Mouse (Mus musculus): ENCODE measurements at regions not wholly inside any gene's neighbourhood (a gene's known extent, or its start where the extent isn't known, plus 50 kb on each side); places are given as distances from the start of the nearest gene placed in this dataset.

DNA sequence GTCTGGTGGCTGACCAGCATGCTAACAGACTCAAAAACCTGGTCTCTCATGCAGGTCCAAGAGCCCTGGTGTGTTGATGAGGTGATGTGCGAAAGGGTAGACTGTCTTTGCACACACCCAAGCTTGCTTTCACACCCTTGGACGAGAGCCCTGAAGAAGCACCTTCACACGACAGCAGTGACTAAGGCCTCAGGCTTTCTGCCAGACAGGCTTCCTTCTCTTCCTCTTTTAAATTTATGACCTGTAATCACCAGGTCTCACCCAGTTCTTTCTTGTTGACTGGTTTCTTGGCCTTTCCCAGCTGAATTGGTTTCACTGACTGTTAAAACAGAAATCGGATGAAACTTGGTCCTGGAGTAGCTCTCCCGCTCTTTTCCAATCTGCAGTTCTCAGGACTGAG lies 210.5 kb upstream of the Egln3 start:
- TF ChIP-seq CTCF (IDR thresholded peaks at IDR 0.05; ENCODE audit: insufficient read depth, low read length) (no peak), POLR2A (IDR thresholded peaks at IDR 0.05; ENCODE audit: borderline replicate concordance, extremely low read depth, low read depth, low read length) (no peak)

Data from lung, adult 2 months (tissue).